Mouse (Mus musculus) retina, adult 2 months (tissue): Measurements from ENCODE around the gene Pyroxd2.
"Not testable (repeated sequence)": the region's sequence is repeated elsewhere in the genome, so short reads cannot be mapped to it uniquely, and the experiment has no call there.

ENCODE experiments used
- DNase-seq: peaks from one replicate; pipeline ENCODE4 v3.0.0-alpha.2; 2012; ENCODE audit warnings: low read depth, low spot score

Pyroxd2 gene

DNA sequence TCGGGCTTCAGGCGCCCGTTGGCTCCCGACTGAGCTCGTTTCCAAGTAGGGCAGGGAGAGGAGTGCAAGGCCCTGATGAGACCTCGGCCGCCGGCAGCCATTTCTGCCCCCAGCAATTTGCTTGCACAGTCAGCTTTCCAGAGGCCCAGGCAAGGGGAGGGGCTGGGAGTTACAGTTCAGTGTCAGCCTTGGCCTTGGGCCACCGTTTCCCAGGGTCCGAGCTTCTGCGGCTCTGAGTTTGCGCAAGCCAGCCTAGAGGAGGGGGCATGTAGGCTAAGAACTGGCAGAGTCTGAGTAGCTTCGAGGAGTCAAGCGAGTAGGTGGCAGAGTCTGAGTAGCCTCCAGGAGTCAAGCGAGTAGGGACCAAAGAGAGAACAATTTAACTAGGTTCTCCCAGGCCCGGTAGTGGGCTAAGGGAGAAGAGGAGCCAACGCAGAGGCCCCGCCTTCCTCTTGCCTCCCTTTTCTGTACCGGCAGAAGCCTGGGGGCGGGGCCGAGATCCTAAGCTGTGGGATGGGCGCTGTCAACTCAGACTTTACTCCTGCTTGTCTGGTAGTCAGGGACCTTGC, at the start of gene Pyroxd2:
Pyroxd2 (minus strand) TSS at position 413 of the 569 bp plus-strand sequence.
- DNase-seq: no peak

DNA sequence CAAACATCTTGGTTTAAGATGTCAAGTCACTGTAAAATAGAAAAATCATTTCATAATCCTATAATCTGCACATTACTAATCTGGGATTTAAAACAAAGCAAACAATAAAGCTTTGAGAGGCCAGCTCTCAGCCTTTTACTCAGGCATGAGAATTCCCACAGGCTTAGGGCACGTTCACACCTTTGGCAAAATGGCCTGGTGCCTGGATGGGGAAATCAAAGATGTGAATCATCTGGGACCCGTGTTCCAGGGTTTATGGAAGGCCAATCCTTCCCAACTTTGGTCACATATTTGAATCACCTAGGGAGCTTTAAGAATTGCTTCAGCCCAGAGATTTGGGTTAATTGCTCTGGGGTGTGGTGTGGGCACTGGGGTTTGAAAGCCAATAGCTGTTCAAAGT, 45.3 kb upstream of the Pyroxd2 start:
- DNase-seq: no peak

GRCm38 (mm10) chr19:42795801-42796200, 43.2 kb upstream of the Pyroxd2 start:
- no peak for DNase-seq

DNA sequence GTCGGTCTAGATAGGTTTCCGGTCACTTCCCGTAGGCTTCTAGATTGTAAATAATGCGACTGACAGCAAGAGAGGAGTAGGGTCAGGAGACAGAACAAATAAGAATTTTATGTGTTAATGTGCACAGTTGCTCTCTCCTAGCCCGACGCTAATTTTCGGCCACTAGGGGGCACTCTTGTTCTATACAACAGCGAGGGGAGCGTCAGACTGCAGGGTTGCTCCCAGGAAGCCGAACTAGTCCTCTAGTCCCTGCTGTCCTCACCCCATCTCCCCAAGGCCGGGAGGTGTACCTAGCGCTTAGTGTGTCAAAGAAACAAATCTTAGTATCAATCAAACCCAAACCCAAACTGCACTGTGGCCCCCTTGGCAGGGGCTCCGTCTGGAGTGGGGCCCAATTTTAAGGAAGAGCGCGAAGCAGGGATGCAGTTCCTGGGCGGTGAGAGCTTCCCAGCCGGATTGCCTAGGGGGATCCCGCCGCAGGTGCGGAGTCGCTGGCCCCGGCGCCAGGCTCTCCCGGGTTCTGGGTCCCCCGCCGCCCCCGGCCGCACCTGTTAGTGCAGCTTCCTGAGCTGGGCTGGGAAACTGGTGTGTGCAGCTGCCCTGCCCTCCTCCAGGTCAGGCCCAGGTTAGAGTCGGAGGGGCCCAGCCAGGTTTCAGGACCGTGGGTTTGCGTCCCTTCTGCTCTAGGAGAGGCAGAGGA, 42.5 kb upstream of the Pyroxd2 start:
- DNase-seq: peak; percentile 64

GRCm38 (mm10) chr19:42788311-42788710, 35.7 kb upstream of the Pyroxd2 start:
- DNase-seq: no peak

GRCm38 (mm10) chr19:42785562-42786220, 33.1 kb upstream of the Pyroxd2 start:
- no peak for DNase-seq

GRCm38 (mm10) chr19:42785129-42785528, 32.6 kb upstream of the Pyroxd2 start:
- no peak for DNase-seq

DNA sequence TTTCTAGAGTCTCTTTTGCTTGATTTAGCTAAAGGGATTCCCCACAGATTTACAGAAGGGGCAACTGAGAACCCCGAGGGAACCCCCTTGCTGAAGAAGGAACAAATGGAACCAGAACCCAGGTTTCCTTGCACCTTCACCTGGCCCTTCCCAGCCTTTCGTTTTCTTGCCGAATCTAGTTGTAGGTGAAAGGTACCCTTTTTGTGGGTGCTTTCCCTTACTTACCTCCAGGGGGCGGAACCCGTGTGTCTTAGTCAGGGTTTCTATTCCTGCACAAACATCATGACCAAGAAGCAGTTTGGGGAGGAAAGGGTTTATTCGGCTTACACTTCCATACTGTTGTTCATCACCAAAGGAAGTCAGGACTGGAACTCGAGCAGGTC, 27.6 kb upstream of the Pyroxd2 start:
- DNase-seq: not testable (repeated sequence)

DNA sequence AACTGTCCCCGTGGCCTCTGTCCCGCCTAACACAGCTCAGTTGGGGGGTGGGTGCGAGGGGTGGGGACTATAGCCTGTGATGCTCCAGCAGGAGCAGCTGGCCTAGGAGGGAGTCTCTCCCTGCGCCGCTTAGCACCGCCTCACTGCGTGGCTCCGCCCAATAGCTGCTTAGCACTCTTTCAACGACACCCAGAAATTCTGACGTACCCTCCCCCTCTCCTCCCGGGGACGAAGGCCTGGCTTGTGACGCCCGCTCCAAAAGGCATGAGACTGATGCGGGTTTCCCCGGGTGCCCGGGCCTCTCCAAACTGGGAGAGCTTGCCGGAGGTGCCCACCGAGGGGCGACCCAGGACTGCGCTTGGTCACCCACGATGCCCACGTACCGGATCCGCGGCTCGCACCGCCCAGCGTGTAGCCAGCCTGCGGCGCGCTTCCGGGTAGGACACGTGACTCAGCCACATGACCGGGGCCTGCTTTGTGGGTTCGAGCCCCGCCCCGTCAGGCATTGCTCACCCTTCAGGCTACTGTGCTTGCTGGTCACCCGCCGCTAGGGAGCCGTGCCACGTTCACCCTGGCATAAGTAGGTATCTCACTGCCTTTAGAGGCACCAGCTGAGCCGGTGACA, 27.1 kb upstream of the Pyroxd2 start, which contains the start of gene Hps1:
Hps1 (minus strand) TSS at position 448 of the 625 bp plus-strand sequence.
- peak; percentile 57 for DNase-seq

- no peak for DNase-seq
Observed at GRCm38 (mm10) chr19:42777801-42778200, 25.2 kb upstream of the Pyroxd2 start.

GRCm38 (mm10) chr19:42776813-42777212, 24.2 kb upstream of the Pyroxd2 start:
- DNase-seq: no peak

DNA sequence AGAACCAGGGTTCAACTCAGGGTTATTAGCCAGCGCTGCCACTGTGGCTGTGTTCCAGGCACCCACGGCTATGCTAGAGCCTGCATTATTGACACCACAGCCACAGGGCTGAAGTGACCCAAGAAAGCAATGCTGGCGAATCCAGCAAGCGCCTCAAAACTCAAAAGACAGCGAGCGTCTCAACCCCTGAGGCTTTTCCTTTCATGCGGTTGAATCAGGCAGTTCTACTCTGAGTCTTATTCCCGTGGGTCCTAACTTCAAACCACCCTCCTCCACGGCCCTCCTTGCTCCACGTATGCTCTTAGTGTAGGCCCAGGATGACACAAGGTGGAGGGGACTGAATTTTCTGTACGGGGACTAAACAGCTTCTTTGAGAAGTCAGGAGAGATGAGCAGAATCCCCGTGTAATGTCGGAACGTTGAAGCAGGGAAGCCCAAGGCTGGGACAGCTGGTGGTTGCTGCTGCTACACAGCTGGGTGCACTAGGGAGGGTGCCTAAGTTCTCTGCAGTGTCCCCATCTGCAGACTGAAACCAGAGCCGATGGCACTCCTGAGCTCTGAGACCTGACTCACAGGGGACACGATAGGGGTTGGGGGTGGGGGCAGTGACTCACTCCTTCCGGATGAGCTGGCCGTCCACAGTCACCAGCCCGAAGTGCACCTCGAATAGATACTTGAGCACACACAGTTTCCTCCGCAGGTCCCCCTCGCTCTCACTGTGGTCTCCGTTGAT, 17.7 kb upstream of the Pyroxd2 start:
- no peak for DNase-seq

DNA sequence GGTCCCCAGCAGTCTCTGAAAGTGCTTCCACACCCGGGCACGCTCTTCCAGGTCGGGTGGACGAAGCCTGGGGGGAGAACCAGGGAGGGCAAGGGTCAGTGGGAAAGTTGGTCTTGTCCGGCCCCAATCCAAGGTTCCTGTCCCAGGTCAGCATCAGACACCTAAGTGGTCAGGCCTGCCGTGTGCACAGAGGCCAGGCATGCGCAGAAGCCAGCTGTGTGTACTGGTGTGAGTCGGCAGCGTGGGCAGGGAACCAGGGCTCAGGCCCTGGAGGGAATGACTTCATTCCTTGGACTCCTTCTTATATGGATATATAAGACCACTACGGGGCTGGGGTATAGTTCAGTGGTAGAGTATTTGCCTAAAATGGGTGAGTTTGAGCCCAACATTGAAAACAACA, 17.1 kb upstream of the Pyroxd2 start:
- DNase-seq: no peak

- DNase-seq: no peak
Observed at GRCm38 (mm10) chr19:42767361-42767760, 14.8 kb upstream of the Pyroxd2 start.

GRCm38 (mm10) chr19:42764398-42764797, 11.8 kb upstream of the Pyroxd2 start:
- DNase-seq: no peak

- no peak for DNase-seq
Observed at GRCm38 (mm10) chr19:42756671-42757070, 4.1 kb upstream of the Pyroxd2 start.

DNA sequence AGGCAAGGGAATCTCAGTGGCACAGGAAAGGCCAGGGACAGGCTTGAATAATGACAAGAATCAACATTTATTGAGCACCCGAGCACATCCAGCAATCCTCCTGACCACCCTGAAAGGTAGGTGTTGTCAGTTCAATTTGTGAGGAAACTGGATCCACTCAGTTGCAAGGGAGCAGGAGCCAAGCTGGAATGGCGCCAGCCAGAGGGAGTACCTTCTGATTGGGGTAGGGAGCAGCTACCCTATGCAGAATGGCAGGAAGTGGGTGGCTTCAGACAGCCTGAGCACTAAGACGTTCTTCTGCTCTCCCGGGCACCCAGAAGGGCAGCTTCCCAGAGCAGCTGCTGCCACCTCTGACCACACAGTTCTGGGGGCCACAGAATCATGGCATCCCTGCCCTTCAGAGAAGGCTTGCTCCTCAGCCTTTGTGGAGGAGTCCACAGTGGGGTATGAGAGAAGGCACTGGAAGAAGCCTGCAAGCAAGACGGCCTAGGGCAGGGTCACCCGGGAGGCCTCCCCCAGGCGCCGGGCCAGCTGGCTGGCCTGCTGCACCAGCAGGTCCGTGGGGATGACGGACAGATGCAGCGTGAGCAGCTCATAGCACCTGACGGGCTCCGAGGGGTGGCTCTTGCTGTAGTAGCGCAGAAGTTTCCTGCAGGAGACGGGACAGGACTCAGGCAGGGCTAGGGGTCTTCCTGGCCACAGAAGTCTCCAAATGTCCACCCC, 2.7 kb upstream of the Pyroxd2 start:
- no peak for DNase-seq

GRCm38 (mm10) chr19:42753141-42753917, 754 bp upstream of the Pyroxd2 start:
- no peak for DNase-seq

GRCm38 (mm10) chr19:42750196-42750595, 2.4 kb downstream of the Pyroxd2 start:
- no peak for DNase-seq

DNA sequence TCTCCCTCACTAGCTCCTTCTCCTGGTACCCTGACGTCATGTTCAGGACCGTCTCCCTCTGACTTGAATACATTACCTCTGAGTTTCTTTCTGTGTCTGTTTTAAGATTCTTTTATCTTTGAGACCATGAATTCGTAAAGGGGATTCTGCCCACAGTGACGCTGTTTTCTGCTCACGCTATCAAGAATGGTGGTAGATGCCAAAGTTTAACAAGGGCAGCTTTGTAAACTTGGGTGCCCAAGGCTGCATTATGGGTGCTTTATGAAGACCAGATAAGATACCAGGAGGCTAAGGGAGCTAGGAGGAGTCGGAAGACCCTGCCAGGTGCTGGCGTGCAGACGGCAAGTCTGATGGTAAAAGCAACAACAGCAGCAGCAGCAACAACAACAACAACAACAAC, 5.9 kb downstream of the Pyroxd2 start:
- no peak for DNase-seq
